Mouse (Mus musculus): ENCODE measurements at regions not wholly inside any gene's neighbourhood (a gene's known extent, or its start where the extent isn't known, plus 50 kb on each side); places are given as distances from the start of the nearest gene placed in this dataset.
A peak's percentile ranks its signal among the peaks of the same experiment; 100 is the strongest.

DNA sequence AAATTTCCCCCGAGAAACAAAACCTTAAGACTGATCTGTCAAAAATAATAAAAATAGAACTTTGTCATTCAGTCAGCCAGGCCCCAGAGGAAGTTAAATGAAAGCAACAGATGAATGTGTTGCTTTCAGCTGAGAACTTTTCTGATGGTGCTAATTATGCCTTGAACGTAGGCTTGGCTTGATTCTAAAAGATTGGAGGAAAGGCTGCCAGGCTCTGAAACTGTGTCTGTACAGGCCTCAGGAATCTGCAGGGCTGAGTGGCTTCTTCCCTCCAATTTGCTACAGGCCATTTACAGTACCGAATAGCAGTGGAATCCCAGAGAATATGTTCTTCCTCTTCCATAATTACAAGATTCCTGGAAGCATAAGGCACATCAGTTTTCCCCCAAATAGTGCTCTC lies 1103.2 kb upstream of the Crim1 start:
- peak in 1 of 2 experiments; percentile 2 for DNase-seq (ENCODE audit: low spot score in 2 of 2)

DNA sequence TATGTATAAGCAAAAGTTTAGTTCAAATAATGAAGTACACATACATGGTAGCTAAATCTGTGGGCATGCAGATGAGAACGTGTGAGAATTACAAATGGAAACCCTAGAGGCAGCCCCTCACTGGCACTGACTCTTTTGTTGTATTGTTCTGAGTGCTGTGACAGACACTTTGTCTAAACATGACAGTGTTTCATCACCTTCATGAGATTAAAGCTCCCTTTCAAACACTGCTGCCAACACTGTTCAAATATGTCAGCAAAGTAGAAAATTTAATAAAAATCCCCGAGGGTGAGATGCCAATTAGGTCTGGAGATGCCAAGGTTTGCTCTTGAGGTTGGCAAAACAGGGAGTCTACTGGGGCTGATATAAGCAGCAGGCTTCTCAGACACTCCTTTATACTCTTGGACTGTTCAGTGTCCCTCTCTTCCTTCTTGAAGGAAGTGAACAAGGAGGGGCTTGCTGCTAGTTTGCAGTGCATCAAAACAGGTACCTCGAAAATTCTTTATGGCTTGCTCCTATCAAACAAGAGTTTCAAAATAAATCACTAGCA lies 1100.9 kb upstream of the Crim1 start:
- DNase-seq (ENCODE audit: low spot score in 2 of 2), result no peak

DNA sequence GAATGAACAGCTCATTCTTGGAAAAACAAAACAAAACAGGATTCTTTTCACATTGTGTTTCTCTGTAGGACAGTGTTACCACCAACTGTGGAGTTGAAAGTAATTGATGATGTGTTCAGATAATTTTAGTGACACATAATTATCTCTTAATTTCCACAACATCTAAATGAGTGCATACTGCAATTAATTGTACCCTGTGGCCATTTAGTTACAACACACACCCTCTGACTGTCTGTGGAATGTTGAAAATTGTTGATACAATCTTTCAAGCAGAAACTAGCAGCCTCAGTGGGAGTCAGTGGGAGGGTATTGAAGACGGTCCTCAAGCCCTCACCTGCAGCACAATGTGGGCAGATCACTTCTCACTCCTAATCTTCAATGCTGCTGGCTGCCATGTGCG lies 1084.1 kb upstream of the Crim1 start:
- no peak for DNase-seq (ENCODE audit: low spot score in 2 of 2)

DNA sequence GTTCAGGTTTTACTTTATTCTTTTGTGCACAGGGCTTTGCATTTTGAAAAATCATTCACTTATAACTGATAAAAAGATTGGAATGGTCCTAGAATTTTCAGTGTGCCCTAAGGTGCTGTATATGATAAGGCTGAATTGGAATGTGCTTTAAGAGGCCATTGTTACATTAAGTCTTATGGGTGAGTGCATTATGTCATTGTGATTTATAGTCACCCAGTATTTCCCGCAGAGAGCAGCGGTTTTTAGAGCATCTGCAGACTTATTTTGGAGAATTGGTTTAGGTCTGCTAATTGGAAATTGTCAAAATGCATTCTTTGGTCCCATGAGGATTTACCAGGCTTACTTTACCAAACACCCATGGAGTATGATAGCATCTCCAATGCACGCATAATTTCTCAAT lies 1083.1 kb upstream of the Crim1 start:
- no peak for DNase-seq (ENCODE audit: low spot score in 2 of 2)

DNA sequence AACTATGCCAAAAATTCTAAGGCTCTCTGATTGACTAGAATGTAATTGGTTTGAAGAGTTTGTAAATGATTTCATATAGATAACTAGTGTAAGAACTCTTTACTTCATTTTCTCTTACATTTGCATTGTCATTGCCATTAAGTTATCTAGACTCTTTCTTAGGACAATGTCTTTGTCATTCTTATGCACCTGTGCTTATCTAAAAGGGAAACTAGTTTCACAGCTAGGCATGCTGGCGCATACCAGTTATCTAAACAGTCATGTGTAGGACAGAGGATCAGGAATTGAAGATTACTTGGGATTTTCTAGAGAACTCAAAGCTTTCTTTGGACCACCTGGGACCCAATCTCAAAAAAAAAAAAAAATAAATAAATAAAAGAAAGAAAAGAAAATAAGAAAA lies 1081.6 kb upstream of the Crim1 start:
- DNase-seq (ENCODE audit: low spot score in 2 of 2), result no peak

DNA sequence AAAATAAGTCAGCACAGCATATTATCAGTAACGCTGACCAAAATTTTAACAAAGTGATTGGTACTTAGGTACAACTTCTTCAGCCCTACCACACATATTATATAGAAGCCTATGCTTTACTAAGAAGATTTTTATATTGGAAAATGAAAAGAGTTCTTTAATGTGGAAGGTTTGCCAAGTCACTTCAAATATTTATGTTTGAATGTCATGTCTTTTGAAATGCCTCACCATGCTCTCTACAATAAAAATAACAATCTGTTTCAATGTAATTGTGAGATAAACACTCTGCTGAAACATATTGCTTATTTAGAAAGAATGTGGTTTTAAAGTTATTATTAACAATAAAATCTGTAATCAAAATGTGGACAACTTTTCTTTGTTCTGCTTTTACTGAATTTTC lies 1073.0 kb upstream of the Crim1 start:
- no peak for DNase-seq (ENCODE audit: low spot score in 2 of 2)
